Mouse (Mus musculus) stomach, embryonic 15.5 days (tissue): ENCODE data around the gene Epha6. TPM values are rescaled to one million over a fixed set of nuclear protein-coding genes. Genes with fewer than 3 reads are reported as not detected.

Source experiments
- ATAC-seq: fragments of 200-750 bp; cut with Nextera tagmentation; 2 replicates; pipeline ENCODE4 v1.8.0; 2017; ENCODE audit warnings: low read depth, moderate number of reproducible peaks, moderate TSS enrichment; ENCODE audit not compliant: insufficient read depth, low FRiP score
- H3K27ac ChIP-seq: fragments of 300-500 bp; sonication (generic); 2 replicates; pipeline ENCODE4 v1.5.1; 2015; ENCODE audit warnings: mild to moderate bottlenecking, inconsistent platforms
- H3K27me3 ChIP-seq: fragments of 300-500 bp; sonication (generic); replicated peaks from 2 replicates; pipeline ENCODE4 v1.6.1; 2015; ENCODE audit warnings: inconsistent platforms
- H3K36me3 ChIP-seq: fragments of 300-500 bp; sonication (generic); 2 replicates; pipeline ENCODE4 v1.6.1; 2015; ENCODE audit warnings: inconsistent platforms
- H3K4me1 ChIP-seq: fragments of 300-500 bp; sonication (generic); 2 replicates; pipeline ENCODE4 v1.6.1; 2015; ENCODE audit warnings: inconsistent platforms
- H3K4me2 ChIP-seq: fragments of 300-500 bp; sonication (generic); 2 replicates; pipeline ENCODE4 v1.6.1; 2015; ENCODE audit warnings: mild to moderate bottlenecking, inconsistent platforms
- H3K4me3 ChIP-seq: fragments of 300-500 bp; sonication (generic); replicated peaks from 2 replicates; pipeline ENCODE4 v1.5.1; 2015; ENCODE audit warnings: inconsistent platforms
- H3K9ac ChIP-seq: fragments of 300-500 bp; sonication (generic); 2 replicates; pipeline ENCODE4 v1.6.1; 2015; ENCODE audit warnings: inconsistent platforms
- H3K9me3 ChIP-seq: fragments of 300-500 bp; sonication (generic); 2 replicates; pipeline ENCODE4 v1.6.1; 2016; ENCODE audit warnings: inconsistent platforms
- WGBS: fragments of 180-500 bp; shearing (Covaris S2); methylation state at CpG from one replicate; pipeline ENCODE4 v1.1.7; 2015; 5-methylcytosine and 5-hydroxymethylcytosine counted together
- microRNA-seq: library from miRNA; unstranded; fragments of <30 nt; microRNA quantifications from one replicate; pipeline ENCODE4, GENCODE M21; 2016
- polyA plus RNA-seq: library from polyadenylated mRNA; unstranded; fragments of >200 nt; fragmentation: Nextera tagmentation; extraction: Ambion mirVana; gene quantifications from 2 replicates; pipeline ENCODE4 v1.2.1, GENCODE M21; 2015

Epha6 gene
- polyA plus RNA-seq, 1 experiment from 2014 or later: 0.32 TPM

DNA sequence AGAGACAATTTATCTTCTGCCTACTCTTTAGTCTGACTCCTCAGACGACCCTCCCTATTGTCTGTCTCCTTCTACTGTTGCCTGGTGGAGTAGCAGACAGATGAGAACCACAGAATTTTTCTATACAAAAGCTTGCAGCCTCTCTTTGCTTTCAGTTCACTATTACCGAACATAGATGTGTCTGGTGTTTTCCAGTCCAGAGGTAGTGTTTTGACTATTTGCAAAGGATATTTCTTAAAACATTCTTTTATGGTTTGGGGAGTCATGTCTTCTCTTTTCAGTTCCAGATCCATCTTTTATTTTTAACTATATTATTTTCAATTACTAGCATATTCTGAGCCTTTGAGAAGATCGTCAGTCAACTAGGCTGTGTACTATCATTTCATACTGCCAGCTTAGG, 989.7 kb downstream of the Epha6 start:
- Histone ChIP-seq H3K4me2 (no peak overlapping the region), H3K9ac (no peak overlapping the region), H3K36me3 (no peaks in the 10 kb centered on the region), H3K9me3 (no peaks in the 10 kb centered on the region), H3K4me3 (no peak overlapping the region), H3K4me1 (no peaks in the 10 kb centered on the region), H3K27ac (no peak overlapping the region), H3K27me3 (no peaks in the 10 kb centered on the region)
- WGBS: 71% methylated on average over 3 of the region's 3 CpGs
- no peak for ATAC-seq

DNA sequence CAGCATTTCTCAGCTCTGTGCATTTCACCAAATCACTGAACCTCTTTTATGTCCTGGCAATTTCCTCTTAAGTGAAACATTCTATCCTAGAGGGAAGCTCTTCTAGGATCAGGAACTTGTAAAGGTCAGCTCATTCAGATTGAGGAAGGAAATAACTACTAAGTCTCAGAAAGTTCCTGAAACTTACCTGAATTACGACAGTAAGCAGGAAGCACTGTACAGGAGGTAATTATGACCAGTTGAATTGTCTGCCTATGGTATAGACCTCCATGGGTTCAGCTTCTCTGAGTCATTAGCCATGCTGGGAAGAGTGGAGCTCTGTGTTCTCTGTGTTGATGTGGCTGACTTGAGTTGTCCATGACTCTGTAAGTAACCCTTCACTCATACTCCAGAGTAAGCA, 994.6 kb downstream of the Epha6 start:
- no peaks in the 10 kb centered on the region for H3K36me3 ChIP-seq
- ATAC-seq: no peak
- 79% methylated on average over 1 of the region's 1 CpGs for WGBS
- no peaks in the 10 kb centered on the region for H3K9me3 ChIP-seq
- no peak overlapping the region for H3K9ac ChIP-seq
- H3K27me3 ChIP-seq: no peaks in the 10 kb centered on the region
- H3K4me2 ChIP-seq: no peak overlapping the region
- H3K27ac ChIP-seq: no peak overlapping the region
- no peaks in the 10 kb centered on the region for H3K4me1 ChIP-seq
- no peak overlapping the region for H3K4me3 ChIP-seq

DNA sequence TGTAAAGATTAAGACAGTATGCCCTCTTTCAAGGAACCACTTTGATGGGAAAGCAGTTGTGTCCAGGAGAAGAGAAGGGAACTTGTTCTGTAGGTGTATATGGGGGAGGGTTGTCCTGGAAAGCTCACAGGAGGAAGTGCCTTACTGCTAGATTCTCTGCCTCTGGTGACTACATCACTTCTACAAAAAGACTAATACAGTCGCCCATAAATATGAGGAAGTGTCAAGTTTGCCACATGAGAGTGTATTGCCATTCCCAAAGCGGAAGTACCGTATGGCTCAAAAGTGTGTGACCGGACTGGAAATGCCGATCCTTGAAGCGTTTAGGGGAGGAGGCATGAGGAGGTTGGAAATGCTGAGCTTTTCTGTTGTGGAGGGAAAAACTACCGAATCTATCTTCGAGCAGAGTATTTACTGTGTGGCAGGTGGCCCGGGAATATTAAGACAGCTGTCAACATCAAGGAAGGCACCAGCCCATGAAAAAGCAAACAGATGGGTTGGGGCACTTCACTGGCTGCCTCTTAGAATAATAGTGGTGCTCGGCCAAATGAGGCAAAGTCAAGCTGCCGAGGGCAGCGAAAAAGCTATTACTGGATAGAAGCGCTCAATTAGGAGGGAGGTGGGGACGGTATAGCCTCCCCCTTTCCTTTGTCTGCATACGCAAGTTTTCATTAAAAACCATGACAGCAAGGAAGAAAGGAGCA, 1001.1 kb downstream of the Epha6 start:
- H3K27me3 ChIP-seq: no peaks in the 10 kb centered on the region
- no peaks in the 10 kb centered on the region for H3K36me3 ChIP-seq
- H3K4me1 ChIP-seq: peaks cover 7% of the 10 kb centered on the region; the same call in 1 of the 2 replicates
- H3K9ac ChIP-seq: no peak overlapping the region
- ATAC-seq: no peak
- no peak overlapping the region for H3K27ac ChIP-seq
- no peak overlapping the region for H3K4me3 ChIP-seq
- H3K9me3 ChIP-seq: no peaks in the 10 kb centered on the region
- WGBS: 66% methylated on average over 15 of the region's 15 CpGs
- no peak overlapping the region for H3K4me2 ChIP-seq

Small RNAs within 50 kb of the gene (microRNA-seq; reads per million reads assigned to microRNA genes)
- gene Gm24755: not detected
